Mouse (Mus musculus) MEL (cell line): ENCODE data around the gene Zfp1.

Source experiments
- CHD2 ChIP-seq: IDR thresholded peaks from 2 replicates; pipeline ENCODE4 v1.6.1; 2011; ENCODE audit warnings: low read length, improper control_type of control experiment
- CTCF ChIP-seq, 3 experiments: IDR thresholded peaks in 2 of 3; conservative IDR thresholded peaks in 1 of 3; 2 replicates each; pipeline ENCODE4 v1.5.1; 2011 to 2012; ENCODE audit warnings: low read length in 3 of 3, low read depth in 2 of 3, mild to moderate bottlenecking in 2 of 3, improper control_type of control experiment in 1 of 3, inconsistent platforms in 1 of 3, mixed read lengths in 1 of 3, moderate library complexity in 1 of 3; ENCODE audit not compliant: control insufficient read depth in 1 of 3, insufficient read depth in 1 of 3, poor library complexity in 1 of 3, severe bottlenecking in 1 of 3
- ELF1 ChIP-seq: IDR thresholded peaks from 2 replicates; pipeline ENCODE4 v1.6.1; 2014; ENCODE audit warnings: low read depth, mild to moderate bottlenecking, inconsistent platforms, low read length, improper control_type of control experiment, moderate library complexity
- GATA1 ChIP-seq: IDR thresholded peaks from 2 replicates; pipeline ENCODE4 v1.6.1; 2011; ENCODE audit warnings: low read depth, low read length, improper control_type of control experiment
- MEF2A ChIP-seq: IDR thresholded peaks from 2 replicates; pipeline ENCODE4 v1.6.1; 2014; ENCODE audit warnings: low read depth, mild to moderate bottlenecking, inconsistent platforms, low read length, improper control_type of control experiment; ENCODE audit not compliant: poor library complexity, insufficient replicate concordance, severe bottlenecking; ENCODE audit errors: extremely low read depth
- MYC ChIP-seq: IDR thresholded peaks from 2 replicates; pipeline ENCODE4 v1.6.1; 2011; ENCODE audit warnings: low read depth, mild to moderate bottlenecking, low read length, improper control_type of control experiment, moderate library complexity
- NELFE ChIP-seq: IDR thresholded peaks from 2 replicates; pipeline ENCODE4 v1.6.1; 2011; ENCODE audit warnings: low read depth, low read length, improper control_type of control experiment
- RCOR1 ChIP-seq: IDR thresholded peaks from 2 replicates; pipeline ENCODE4 v1.6.1; 2012; ENCODE audit warnings: low read depth, mild to moderate bottlenecking, inconsistent platforms, low read length, improper control_type of control experiment
- SIN3A ChIP-seq: IDR thresholded peaks from 2 replicates; pipeline ENCODE4 v1.6.1; 2012; ENCODE audit warnings: low read length, improper control_type of control experiment, inconsistent platforms
- ZKSCAN1 ChIP-seq: IDR thresholded peaks from 2 replicates; pipeline ENCODE4 v1.6.1; 2012; ENCODE audit warnings: low read depth, mild to moderate bottlenecking, inconsistent platforms, low read length, improper control_type of control experiment, moderate library complexity
- ZNF384 ChIP-seq: IDR thresholded peaks from 2 replicates; pipeline ENCODE4 v1.6.1; 2012; ENCODE audit warnings: low read depth, mild to moderate bottlenecking, inconsistent platforms, low read length, improper control_type of control experiment

DNA sequence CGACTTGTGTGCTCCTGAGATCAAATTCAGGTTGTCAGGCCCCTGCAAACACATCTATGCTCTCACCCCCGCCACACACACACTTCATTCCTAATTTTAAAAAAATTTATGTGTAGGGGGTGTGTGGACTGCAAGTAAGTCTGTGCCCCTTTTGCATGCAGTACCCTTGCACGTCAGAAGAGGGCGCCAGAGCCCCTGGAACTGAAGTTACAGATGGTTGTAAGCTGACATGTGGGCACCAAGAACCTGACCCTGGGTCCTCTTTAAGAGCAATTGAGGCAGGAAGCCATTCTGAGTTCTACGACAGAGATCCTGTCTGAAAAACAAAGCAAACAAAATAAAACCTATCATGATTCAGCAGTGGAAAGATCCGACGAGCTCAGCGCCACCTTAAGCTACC lies 33.0 kb downstream of the Zfp1 start:
- TF ChIP-seq CTCF (IDR thresholded peaks at IDR 0.05 in 2 of 3, conservative IDR thresholded peaks at IDR 0.05 in 1 of 3; ENCODE audit: control insufficient read depth in 1 of 3, insufficient read depth in 1 of 3, low read depth in 2 of 3, low read length in 3 of 3, poor library complexity in 1 of 3, severe bottlenecking in 1 of 3): peak; percentile 70 to 87 (median 79)
- TF ChIP-seq ZKSCAN1: no peak
- no peak for TF ChIP-seq SIN3A
- no peak for TF ChIP-seq MYC
- no peak for TF ChIP-seq NELFE
- no peak for TF ChIP-seq ELF1
- TF ChIP-seq GATA1: no peak
- no peak for TF ChIP-seq CHD2
- TF ChIP-seq ZNF384: no peak
- TF ChIP-seq RCOR1: no peak
- no peak for TF ChIP-seq MEF2A
